Mouse (Mus musculus) right cerebral cortex, postnatal 14 days (tissue): ENCODE results near the gene Tmem140.

Experiments used
- DNase-seq: peaks from one replicate; pipeline ENCODE4 v3.0.0; 2022

Tmem140 gene

DNA sequence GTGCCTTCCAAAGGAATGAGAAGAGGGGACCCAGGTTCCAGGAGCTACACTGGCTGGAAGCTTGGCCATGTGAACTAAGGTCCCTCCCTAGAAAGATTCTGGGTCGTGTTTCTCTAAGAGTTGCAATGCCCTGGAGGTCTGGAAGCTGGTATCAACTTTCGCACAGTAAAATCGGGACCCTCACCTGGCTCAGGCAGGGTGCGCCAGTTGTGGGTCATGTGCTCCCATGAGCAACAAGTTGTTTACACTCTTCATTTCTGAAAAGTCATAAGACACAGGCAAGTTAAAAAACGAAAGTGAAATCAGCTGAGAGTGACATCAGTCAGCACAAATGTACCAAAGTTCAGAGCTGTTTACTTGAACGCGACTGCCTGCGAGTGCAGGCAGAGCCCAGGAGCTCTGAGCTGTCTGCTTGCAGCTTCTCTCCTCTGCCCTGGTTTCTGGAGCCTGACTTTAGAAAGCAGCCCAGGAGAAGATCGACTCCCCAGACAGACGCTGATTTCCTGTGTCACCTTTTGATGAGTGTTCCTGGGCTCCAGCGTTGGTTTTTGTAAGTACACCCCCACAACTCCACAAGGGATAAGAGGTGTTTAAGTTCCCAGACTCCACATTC, at the start of gene Tmem140:
Tmem140 (plus strand) TSS at position 356 of the 613 bp plus-strand sequence.
- DNase-seq, result no peak

DNA sequence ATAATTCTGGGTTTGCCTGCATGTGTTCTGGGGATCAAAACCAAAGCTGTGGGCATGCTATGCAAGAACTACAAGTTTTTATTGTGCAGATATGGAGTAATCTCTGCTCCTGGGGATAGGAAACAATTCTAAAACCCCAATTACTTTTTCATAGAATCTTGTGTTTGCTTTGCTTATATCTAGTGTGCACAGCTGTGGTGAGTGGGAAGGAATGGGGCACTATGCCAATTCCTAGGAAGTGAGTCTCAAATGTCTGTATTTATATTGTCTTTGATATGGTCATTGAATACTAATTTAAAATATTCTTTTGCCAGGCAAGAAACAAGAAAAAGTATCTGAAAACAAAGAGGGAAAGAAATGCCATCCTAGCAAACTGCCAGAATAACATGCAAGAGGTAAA, 38.5 kb upstream of the Tmem140 start:
- no peak for DNase-seq

DNA sequence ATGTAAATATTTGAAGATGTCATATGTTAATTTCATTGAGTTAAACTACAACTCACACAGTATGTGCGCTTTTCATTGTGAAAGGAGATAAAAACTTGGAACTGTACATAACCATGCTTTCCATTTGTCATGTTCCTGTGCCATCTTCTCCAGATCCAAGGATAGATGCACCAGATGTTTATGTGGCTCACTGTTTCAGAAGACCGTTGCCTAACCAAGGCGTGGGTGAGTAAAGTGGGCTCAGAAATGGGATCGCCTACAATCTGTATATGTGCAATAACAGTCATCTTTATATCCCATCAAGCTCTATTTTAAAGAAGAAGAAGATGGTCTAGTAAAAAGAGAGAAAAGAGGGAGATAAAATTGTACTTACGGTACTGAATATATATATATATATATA, 30.6 kb upstream of the Tmem140 start:
- no peak for DNase-seq

DNA sequence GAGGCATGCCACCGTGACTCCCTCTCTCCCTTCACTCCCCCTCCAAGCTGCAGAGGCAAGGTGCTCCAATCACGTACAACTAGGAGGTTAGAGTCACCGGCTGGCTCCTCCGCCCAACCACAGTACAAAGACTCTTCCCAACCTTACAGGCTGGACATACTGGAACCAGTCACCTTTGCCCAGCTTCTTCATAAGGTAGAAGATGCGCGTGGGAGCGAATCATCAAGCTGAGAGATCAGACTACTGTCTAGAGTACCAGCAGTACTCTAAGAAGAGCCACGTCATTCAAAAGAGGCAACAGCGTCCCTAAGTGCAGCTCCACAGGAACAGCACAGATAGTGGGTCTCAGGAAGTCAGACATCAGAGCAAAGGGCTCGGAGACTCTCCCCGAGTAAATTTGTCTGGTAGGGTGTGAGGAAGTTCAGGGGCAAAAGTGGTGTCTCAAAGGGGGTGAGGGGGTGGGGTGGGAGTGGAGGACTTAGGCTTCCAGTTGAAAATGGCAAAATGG, 1.3 kb upstream of the Tmem140 start:
- DNase-seq, result no peak

DNA sequence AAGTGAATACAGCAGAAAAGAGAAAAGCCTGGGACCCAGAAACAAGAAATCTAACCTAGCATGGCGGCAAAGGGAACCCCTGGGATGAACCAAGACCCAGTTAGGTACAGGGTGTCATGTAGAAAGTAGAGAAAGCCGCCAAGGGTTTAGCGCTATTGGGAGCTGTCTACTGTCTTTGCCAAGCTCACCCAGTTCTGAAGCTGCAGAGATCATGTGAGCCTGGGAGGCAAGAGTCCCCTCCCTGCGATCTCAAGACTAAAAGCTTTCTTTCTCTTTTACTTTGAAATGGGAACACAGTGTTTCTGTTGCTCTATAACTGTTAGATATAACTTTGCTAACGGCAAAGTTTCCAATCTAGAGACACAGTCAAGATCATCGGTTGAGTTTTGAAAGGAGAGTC, 565 bp upstream of the Tmem140 start:
- DNase-seq, result no peak

DNA sequence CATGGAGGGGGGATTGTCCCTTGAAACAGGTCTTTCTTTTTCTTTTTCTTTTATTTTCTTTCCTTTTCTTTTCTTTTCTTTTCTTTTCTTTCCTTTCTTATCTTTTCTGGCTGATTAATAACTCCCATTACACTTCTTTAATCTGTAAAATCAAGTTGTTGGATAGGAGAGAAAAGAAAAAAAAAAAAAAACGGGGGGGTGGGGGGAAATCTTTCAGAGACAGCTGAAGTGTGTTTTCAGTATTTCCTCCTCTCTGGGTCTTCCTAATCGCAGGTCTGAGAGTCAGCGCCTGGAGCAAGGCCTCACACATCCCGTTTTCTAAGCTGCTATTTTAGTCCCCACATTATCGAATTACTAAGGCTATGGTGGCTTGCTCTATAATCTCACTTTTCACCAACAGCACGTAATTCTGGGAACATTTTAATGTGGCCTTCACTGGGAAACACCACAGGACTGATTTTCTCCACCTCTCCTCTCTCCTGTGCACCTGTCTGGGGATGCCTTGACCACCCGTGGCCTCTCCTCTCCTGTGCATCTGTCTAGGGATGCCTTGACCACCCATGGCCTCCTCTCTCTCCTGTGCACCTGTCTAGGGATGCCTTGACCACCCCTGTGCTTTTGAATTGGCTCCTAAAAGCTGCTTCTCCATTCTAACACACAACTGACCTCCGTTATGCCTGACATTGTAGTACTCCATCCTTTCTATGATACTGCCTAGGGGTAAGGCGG, 1.0 kb downstream of the Tmem140 start:
- no peak for DNase-seq

DNA sequence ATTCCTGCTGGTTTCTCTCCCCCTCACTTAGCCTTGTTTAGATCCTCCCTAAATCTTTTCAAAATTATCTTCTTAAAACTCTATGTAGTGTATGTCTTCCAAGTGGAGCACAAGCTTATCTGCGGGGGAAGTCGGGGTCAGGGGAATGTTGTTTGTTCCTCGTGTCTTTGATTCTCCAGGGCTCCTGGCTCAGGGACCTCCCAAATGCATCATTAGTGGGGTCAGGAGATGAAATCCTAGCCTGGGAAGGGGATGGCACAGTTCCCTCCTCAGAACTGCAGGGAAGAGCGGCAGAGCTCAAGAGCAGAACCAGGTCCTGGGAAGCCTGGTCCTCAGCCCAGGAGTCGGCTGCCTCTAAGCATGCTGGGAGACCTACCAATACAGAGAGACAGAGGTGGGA, 2.3 kb downstream of the Tmem140 start:
- no peak for DNase-seq

DNA sequence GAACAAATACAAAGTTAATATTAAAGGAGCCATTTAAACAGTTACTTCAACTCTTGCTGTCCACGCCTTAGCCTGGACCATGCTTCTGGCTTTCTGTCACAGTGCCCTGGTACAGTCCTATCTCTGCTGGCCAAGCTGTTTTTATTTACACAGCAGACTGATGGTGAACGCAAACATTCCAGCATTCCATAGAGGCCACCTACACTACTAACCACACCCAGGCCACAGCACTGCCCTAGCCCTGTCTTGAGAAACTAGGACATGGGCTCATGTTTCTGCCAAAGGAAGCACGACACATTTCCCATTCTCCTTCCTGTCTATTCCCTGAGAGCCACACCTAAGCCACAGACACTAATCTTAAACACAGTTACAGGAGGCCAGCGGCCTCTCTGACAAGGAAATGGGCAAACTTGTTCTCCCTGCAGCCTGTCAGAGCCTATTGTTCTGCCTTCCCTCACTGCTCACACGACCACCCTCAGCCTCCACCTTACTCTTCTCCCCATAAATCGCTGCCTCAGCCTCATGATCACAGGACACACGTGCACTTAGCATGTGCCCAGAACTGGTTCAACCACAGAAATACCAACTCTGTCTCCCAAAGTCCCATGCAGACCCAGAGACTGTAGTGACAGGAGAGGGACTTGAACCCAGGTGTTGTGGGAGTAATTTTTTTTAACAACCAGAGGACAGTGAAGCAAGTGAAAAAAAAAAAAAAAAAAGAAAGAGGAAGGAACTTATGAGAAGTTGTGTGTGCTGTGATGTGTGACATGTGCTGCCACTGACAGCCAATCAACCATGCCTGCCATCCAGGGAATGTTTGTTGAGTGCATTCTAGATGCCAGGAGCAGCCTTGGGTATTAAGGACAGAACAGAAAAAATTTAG, 3.0 kb downstream of the Tmem140 start:
- DNase-seq, result no peak

DNA sequence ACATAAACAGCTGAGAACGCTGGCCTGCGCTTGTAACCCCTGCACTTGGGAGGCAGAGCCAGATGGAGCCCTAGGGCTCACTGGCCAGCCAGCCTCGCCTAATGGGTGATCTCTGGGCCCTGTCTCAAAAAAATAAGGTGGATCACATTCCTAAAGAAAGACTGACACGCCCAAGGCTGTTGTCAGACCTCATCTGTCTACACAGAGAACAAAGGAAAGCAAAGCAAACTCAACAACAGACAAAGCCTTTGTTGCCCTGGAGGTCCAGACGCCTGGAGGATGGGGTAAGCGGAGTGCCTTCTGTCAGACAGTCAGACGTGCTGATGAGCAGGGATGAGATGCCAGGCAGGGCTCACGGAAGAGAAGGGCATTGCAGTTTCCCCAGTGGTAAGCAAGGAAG, 3.8 kb downstream of the Tmem140 start:
- DNase-seq, result no peak

DNA sequence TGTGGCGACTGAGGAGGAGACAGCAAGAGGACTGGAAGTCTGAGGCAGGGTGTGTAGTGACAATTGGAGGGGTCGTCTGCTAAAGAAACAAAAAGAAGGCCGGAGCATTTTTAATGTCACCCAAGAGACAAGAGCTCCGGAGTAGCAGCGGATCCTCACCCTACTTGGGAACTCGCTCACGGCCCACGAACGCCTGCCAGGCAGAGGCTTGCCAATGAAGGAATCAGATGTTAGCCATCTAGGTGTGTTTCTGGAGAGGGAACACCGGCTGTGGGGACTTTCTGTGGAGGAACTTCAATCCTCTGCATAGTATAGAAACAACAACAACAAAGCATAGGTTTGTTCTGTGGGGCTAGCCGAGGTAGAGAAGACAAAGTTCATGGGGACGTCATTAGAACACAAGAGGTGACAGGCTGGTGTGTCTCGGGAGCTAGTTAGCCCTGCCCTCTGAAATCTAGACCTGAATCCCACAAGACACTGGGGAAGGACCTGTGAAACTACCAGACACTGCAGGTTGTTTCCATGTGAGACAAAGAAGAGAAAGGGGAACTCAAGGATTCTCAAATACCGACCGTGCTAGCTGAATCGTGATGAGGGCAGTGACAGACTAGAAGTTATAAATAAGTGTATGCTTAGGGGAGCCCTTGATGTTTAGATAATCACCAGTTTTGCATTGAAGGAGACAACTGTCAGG, 4.5 kb downstream of the Tmem140 start:
- no peak for DNase-seq

DNA sequence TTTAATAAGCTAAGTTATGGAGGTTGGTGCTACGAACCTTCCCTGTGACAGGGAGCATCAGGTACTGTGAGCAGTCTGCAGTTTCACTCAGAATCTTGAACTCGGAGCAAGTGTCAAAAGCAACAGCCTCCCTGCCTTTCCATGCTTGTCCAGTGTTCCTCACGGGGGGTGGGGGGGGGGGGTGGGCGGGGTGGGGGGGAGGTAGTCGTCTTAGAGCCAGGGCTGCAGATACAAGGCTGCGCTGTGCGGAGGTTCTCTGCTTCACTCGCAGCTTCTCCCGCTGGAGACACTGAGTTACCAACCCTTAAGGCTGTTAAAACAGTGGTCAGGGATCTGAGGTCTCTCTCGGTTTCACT, 5.0 kb downstream of the Tmem140 start:
- no peak for DNase-seq

DNA sequence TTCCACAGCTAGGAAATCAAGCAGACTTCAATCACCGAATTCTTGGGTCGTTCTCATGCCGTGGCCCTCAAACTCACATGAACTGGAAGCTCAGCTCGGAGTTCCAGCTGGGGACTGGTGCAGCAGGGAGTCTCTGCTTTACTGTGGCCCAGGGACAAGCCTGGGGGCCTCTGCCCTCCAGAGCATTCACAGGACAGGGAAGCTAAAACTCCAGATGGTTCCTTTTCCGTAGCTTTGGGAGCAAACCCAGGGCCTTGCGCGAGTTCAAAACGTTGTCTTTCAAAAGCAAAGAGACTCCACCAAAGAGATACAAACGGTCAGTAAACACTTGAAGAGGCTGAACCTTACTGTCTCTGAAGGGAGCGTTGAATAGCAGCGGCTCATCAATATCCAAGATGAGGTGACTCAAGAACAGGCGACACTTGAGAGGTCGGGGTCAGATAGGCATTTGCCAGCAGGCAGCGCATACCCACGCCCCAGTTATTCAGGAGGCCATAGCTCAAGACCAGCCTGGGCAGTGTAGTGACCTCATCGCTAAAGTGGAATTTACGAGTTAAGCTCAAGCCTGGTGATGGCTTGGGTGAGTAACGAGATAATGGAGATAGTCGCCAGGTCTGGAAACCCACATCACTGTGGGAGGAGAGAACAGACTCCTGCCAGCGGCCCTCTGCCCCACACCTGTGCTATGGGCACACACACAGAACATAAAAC, 5.7 kb downstream of the Tmem140 start:
- no peak for DNase-seq

DNA sequence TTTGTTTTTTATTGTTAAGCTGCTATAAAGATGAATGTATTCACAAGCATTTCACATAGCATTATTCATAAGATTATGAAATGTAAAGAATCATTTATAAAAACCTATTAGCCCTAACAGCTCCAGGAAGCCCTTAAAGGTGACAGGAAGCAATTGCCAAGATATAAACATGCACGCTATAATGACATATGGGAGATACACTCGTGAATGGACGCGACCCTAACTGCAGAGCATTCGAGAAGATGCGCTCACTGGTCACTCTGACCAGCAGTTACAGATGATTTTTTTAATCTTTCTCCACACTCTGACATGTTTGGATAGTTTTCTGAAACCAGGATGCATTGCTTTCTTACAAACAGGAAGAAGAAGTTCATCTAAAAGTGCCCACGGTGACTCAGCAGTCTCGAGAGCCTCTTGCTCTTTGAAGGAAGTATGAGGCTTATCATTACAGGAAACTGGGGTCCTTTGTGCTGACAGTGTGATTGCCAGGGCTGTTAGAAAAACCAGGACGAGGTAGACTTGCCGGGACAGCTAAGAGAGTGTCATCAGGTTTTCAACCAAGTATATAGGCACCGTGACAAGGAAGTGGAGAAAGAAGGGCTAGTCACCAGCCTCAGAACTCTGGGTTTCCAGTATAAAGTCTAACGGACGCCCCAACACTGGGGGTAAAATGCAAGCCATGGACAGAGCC, 6.4 kb downstream of the Tmem140 start:
- no peak for DNase-seq

DNA sequence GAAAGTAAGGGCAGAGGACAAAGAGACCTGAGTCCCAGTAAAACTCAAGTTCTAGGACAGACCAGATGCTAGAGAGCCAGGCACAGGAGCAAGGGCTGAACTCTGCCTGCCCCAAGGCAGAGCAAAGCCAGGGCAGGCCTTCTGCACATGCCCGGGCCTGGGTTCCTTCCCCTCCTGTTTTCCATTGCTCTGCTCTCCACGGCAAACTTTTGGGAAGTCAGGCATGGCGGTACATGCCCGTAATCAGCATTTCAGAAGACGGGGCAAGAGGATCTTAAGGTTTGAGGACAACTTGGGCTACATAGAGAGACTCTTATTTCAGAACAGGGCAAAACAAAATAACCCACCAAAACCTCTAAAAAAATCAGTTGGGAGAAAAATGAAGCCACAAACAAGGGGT, 7.2 kb downstream of the Tmem140 start:
- no peak for DNase-seq

DNA sequence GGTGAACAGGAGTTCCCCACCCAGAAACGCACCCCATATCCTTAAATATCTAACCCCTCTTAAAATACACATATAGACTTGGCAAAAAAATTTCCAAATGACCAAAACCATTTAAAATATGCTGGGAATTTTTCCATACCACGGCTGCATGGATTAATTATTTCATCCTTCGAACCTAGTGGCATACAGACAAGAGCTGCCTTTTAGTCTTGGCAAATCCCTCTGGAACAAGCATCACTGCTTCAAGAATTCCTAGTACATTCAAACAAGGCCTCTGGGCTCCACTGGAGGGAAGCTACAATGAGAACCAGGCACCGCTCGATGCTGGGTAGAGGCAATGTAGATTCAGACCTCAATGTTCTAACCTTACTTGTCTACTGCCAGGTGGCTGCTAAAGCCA, 7.8 kb downstream of the Tmem140 start:
- DNase-seq, result no peak

DNA sequence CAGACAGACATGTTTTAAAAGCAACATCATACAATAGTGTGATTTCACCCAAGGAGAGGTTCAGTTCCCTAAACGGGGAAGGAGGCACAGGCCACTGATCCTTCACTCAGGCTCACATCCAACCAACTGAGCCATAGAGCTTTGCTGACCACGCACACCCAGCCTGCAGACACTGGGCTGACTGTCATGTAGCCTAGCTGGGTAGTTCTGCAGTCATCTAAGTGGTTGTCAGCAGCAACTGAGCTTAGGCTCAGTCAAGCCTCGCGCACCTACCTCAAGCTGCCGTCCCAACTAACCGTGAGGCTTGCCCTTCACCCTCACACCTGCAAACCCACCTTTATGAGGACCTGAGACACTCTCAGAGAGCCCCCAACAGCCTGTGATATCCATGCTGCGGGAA, 9.0 kb downstream of the Tmem140 start:
- DNase-seq, result no peak

DNA sequence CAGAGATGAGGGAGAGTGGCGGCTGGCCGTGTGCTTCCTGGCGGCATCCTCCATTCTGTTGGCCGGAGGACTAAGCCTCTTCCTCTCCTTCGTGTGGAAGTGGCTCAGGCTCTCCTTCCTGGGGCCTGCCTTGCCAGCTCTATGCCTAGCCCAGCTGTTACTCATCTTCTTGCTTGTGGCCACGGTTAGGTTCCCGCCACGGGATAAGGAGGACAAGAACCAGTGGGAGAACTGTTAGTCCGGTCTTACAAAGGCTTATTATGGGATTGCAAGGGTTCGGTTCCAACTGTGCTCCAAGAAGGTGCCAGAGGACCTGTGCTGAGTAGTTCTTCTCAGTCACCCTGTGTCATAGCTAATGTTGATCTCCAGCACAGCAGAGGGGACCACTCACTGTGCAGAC, 9.9 kb downstream of the Tmem140 start:
- no peak for DNase-seq

DNA sequence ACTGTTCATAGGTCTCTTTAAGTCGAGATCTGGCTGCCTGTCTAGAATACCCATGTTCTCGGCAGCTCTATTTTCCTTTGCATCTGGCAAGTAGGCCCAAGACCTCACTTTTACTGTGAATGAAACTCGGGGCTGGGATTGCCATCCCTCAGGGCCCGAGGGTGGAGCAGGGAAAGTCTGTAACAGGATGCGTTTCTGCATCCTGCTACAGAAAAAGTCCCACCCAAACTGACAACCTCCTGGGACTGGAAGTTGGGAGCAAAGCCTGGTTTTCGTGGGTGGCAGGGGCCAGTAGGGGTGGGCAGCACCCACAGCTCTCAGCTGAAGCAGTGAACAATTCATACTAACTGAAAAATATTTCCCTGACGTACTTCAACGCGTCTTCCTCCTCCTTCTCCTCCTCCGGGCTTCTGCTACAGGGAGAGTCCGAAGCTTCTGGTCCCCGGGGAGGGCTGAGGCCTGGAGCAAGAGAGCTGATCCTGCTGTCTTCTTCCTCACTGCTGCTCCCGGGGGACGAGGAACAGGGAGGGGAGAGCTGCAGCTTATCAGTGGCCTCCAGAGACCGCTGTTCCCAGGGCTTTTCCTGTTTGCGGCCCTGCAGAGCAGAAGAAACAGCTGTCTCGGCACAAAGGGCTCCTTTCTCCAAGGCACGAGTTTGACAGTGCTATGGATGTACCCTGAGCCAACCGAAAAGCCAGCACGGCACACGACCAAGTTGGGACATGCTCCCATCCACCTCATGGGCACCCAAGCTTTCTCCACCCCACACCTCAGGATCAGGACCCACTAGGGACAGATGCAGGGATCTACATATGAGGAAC, 11.4 kb downstream of the Tmem140 start:
- no peak for DNase-seq

DNA sequence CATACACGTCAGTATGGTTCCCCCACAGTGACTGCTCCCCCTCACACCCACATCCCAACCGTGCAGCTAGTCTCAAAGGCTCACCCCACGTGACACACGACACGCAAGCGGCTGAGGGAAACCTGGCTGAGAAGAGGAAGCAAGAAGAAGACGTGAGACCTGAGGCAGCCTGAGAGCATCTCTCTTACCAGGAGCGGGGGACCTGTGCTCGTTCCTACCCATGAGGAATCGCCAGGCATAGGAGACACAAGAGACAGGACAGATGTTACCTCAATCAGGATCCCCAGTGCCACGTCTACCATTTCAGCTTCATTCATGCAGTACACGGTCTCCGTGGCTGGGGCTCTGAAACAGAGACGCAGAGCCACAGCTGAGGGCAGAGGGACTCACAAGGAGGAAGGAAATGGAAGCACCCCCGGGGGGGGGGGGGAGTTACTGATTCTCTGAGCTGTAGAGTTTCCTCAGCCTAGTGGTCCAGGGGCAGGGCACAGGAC, 12.4 kb downstream of the Tmem140 start:
- no peak for DNase-seq

DNA sequence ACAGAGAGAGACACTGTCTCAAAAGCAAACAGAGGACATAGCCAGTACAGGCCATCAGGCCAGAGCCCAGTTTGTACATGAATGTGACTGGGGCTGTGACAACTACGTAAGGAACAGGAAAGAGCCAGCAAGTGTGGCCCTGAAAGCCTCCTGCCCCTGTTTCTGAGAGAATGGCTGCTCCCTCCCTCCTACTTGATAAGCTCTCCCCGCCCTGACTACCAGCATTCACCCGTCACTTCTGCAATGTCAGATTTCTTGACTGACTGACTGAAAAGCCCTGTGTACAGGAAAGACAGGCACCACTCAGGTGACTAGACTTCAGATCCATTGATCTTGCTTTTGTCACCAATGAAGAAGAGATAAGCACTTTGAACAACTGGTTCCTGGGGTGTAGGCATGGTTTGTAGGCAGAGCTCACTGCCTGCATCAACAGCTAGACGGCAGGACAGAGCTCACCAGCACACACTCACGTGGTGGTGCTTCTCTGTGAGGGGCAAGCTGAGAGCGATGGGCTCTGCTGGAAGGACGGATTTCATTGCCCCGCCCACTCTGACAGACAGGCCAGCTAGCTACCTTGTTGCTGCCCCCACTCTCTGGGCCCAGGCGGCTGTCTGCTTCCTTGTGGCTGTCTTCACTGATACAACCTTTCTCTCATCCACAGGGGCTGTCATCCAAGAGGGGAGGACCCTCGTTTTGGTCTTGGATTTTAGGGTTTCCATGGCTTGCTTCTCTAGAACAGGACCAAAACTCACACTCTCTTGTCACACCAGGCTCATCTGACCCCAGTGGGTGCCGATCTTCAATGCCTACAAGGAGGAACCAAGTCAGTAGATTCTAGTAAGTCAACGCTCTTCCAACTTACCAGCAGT, 13.3 kb downstream of the Tmem140 start:
- no peak for DNase-seq
